Mouse (Mus musculus): ENCODE measurements around the gene Casp9. TPM values are rescaled to one million over a fixed set of nuclear protein-coding genes. Genes with fewer than 3 reads are reported as not detected.
A peak's percentile ranks its signal among the peaks of the same experiment; 100 is the strongest.

Casp9 gene
- total and polyA plus RNA-seq, 3 experiments, result 2.8 to 6.4 TPM; not detected in 1

DNA sequence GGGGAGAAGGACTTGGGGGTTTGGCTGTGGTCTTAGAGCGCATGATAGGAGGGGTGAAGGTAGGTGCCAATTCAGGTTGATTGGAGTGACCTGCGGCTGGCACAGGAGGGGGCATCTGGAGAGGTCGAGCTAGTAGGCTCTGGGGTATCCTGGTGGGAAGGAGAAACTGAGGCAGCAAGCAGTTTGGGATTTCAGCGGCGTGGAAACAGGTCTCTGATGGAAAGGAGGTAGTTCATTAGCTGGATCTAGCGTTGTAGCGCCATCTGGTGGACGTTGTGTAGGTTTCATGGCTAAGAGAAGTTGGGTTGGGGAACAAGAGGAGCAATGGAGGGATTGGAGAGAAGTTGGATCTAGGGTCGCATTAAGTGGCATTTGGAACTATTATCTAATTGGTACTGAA is 60.0 kb downstream of the Casp9 start:
- TF ChIP-seq EP300 (IDR thresholded peaks at IDR 0.05; ENCODE audit: low read depth in 1 of 2, low read length in 2 of 2) (no peak), RCOR1 (IDR thresholded peaks at IDR 0.05; ENCODE audit: low read depth, low read length) (no peak), GABPA (IDR thresholded peaks at IDR 0.05; ENCODE audit: low read depth, low read length) (no peak), GATA1 (IDR thresholded peaks at IDR 0.05; ENCODE audit: low read depth, low read length) (no peak), CTCF (IDR thresholded peaks at IDR 0.05 in 2 of 3, conservative IDR thresholded peaks at IDR 0.05 in 1 of 3; ENCODE audit: control insufficient read depth in 1 of 3, insufficient read depth in 1 of 3, low read depth in 2 of 3, low read length in 3 of 3, poor library complexity in 1 of 3, severe bottlenecking in 1 of 3) (peak; percentile 30 to 54 (median 52)), ZC3H11A (IDR thresholded peaks at IDR 0.05; ENCODE audit: low read depth, low read length) (0 out of 2 replicates have a peak, but pooled peaks have one; percentile 29), RAD21 (IDR thresholded peaks at IDR 0.05; ENCODE audit: low read depth, low read length) (peak; percentile 40), TCF12 (IDR thresholded peaks at IDR 0.05; ENCODE audit: low read depth, low read length) (no peak), SMC3 (IDR thresholded peaks at IDR 0.05; ENCODE audit: low read depth, low read length) (peak; percentile 62), JUND (IDR thresholded peaks at IDR 0.05; ENCODE audit: low read depth, low read length) (no peak), ZKSCAN1 (IDR thresholded peaks at IDR 0.05; ENCODE audit: low read depth, low read length) (no peak)
- Histone ChIP-seq H3K4me1 (ENCODE audit: control insufficient read depth in 1 of 2, insufficient read depth in 2 of 2, low read length in 2 of 2) (no peaks in the 10 kb centered on the region), H3K36me3 (ENCODE audit: control insufficient read depth in 1 of 2, insufficient read depth in 2 of 2, low read length in 2 of 2) (no peaks in the 10 kb centered on the region), H3K4me3 (ENCODE audit: control insufficient read depth in 1 of 2, insufficient read depth in 1 of 2, low read depth in 2 of 2, low read length in 2 of 2) (no peak overlapping the region), H3K9ac (ENCODE audit: control insufficient read depth, low read depth, low read length, poor library complexity, severe bottlenecking) (no peak overlapping the region), H3K27me3 (ENCODE audit: control insufficient read depth in 1 of 2, insufficient read depth in 2 of 2, low read length in 2 of 2) (no peaks in the 10 kb centered on the region), H3K79me2 (ENCODE audit: control insufficient read depth, insufficient read depth, low read length, poor library complexity) (no peaks in the 10 kb centered on the region), H3K27ac (ENCODE audit: control insufficient read depth, low read depth, low read length) (no peak overlapping the region), H3K9me3 (replicated peaks; ENCODE audit: insufficient read depth, low read length) (no peaks in the 10 kb centered on the region)
- peak; percentile 49 for DNase-seq (ENCODE audit: low read depth, low spot score)

DNA sequence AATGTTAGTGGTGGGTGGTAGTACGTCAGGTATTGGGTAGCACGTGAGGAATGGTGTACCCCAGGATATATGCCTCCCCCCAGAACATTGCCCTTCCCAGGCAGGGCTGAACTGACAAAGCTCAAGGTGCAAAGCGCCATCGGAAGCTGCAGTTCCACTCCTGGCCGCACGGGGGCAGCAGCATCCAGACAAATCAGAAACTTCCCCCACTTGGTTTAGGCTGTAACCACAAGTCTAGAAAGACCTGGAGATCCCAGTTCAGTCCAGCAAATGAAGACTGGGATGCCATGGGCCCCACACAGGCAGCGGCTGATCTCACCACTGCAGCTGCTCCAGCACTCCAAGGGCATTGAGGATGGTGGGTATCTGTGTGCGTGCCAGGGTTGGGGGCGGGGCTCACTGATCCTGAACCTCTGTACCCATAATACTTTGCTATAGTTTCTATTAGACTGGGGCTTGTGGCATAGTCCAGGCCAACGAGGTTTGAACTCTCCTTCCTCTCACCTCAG is 64.1 kb downstream of the Casp9 start:
- Histone ChIP-seq H3K9me3 (replicated peaks; ENCODE audit: insufficient read depth, low read length) (no peaks in the 10 kb centered on the region), H3K4me3 (ENCODE audit: control insufficient read depth in 1 of 2, insufficient read depth in 1 of 2, low read depth in 2 of 2, low read length in 2 of 2) (no peak overlapping the region), H3K9ac (ENCODE audit: control insufficient read depth, low read depth, low read length, poor library complexity, severe bottlenecking) (no peak overlapping the region), H3K27ac (ENCODE audit: control insufficient read depth, low read depth, low read length) (no peak overlapping the region), H3K4me1 (ENCODE audit: control insufficient read depth in 1 of 2, insufficient read depth in 2 of 2, low read length in 2 of 2) (no peaks in the 10 kb centered on the region), H3K27me3 (ENCODE audit: control insufficient read depth in 1 of 2, insufficient read depth in 2 of 2, low read length in 2 of 2) (no peaks in the 10 kb centered on the region), H3K79me2 (ENCODE audit: control insufficient read depth, insufficient read depth, low read length, poor library complexity) (no peaks in the 10 kb centered on the region), H3K36me3 (ENCODE audit: control insufficient read depth in 1 of 2, insufficient read depth in 2 of 2, low read length in 2 of 2) (no peaks in the 10 kb centered on the region)
- DNase-seq (ENCODE audit: low read depth, low spot score), result peak; percentile 79
- no peak for TF ChIP-seq RCOR1 (IDR thresholded peaks at IDR 0.05; ENCODE audit: low read depth, low read length)
- TF ChIP-seq SMC3 (IDR thresholded peaks at IDR 0.05; ENCODE audit: low read depth, low read length), result peak; percentile 72
- peak; percentile 82 for TF ChIP-seq RAD21 (IDR thresholded peaks at IDR 0.05; ENCODE audit: low read depth, low read length)
- TF ChIP-seq ZC3H11A (IDR thresholded peaks at IDR 0.05; ENCODE audit: low read depth, low read length), result peak; percentile 42
- peak; percentile 89 to 96 (median 91) for TF ChIP-seq CTCF (IDR thresholded peaks at IDR 0.05 in 2 of 3, conservative IDR thresholded peaks at IDR 0.05 in 1 of 3; ENCODE audit: control insufficient read depth in 1 of 3, insufficient read depth in 1 of 3, low read depth in 2 of 3, low read length in 3 of 3, poor library complexity in 1 of 3, severe bottlenecking in 1 of 3)
- no peak for TF ChIP-seq POLR2A (IDR thresholded peaks at IDR 0.05; ENCODE audit: control insufficient read depth in 1 of 2, insufficient read depth in 1 of 2, low read depth in 1 of 2, low read length in 2 of 2, poor library complexity in 1 of 2)

- TF ChIP-seq GATA1 (IDR thresholded peaks at IDR 0.05; ENCODE audit: low read depth, low read length) (no peak), E2F4 (IDR thresholded peaks at IDR 0.05; ENCODE audit: borderline replicate concordance, low read depth, low read length) (no peak), ELF1 (IDR thresholded peaks at IDR 0.05; ENCODE audit: low read depth, low read length) (no peak), ETS1 (IDR thresholded peaks at IDR 0.05; ENCODE audit: low read depth, low read length) (no peak), BHLHE40 (IDR thresholded peaks at IDR 0.05; ENCODE audit: borderline replicate concordance, low read depth, low read length) (no peak), ZNF384 (IDR thresholded peaks at IDR 0.05; ENCODE audit: low read depth, low read length) (no peak), MAFK (IDR thresholded peaks at IDR 0.05; ENCODE audit: borderline replicate concordance, low read depth, low read length) (no peak), UBTF (IDR thresholded peaks at IDR 0.05; ENCODE audit: borderline replicate concordance, insufficient read depth, low read depth, low read length) (no peak), JUND (IDR thresholded peaks at IDR 0.05; ENCODE audit: low read depth, low read length) (no peak)
- Histone ChIP-seq H3K9me3 (replicated peaks; ENCODE audit: insufficient read depth, low read length) (no peaks in the 10 kb centered on the region), H3K36me3 (ENCODE audit: control insufficient read depth in 1 of 2, insufficient read depth in 2 of 2, low read length in 2 of 2) (no peaks in the 10 kb centered on the region), H3K9ac (ENCODE audit: control insufficient read depth, low read depth, low read length, poor library complexity, severe bottlenecking) (no peak overlapping the region), H3K27me3 (ENCODE audit: control insufficient read depth in 1 of 2, insufficient read depth in 2 of 2, low read length in 2 of 2) (no peaks in the 10 kb centered on the region), H3K27ac (ENCODE audit: control insufficient read depth, low read depth, low read length) (no peak overlapping the region), H3K4me1 (ENCODE audit: control insufficient read depth in 1 of 2, insufficient read depth in 2 of 2, low read length in 2 of 2) (no peaks in the 10 kb centered on the region), H3K4me3 (ENCODE audit: control insufficient read depth in 1 of 2, insufficient read depth in 1 of 2, low read depth in 2 of 2, low read length in 2 of 2) (no peak overlapping the region), H3K79me2 (ENCODE audit: control insufficient read depth, insufficient read depth, low read length, poor library complexity) (no peaks in the 10 kb centered on the region)
- no peak for DNase-seq (ENCODE audit: low read depth, low spot score)
Measured at GRCm38 (mm10) chr4:141858501-141858900, 65.1 kb downstream of the Casp9 start.
